In the genomic region with DNA sequence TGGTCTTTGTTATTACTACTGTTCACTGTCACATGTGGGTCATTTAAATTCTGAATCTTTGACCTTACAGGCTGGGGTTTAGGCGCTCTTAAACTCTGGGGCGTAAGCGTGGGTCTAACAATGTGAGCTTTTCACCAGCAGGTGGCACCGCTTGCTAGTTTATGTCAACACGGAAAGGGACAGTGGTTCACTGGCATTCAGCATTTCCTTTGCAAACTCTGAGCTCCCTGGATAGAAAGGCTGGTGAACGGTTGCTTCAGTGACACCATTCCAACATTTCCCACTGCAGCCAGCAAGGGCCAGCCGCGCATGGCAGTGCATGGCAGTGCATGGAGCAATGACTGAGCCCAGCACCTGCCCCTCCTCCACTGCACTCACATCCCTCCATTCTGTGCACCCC, we compare ENCODE assay signal across 8 mouse cellular contexts. TPM values are rescaled to one million over a fixed set of nuclear protein-coding genes. Genes with fewer than 3 reads are reported as not detected.
DNase-seq lines count a peak whose midpoint lies in the region; ATAC-seq lines count a peak whose summit lies in the region.

No protein-coding gene starts in this region.

- H3K27me3 ChIP-seq in heart, embryonic 12.5 days (replicated peaks) = 0 out of 2 replicates have a peak, but pooled peaks cover 6% of the 10 kb centered on the region
- no peaks in the 10 kb centered on the region; the same call in 1 of the 2 replicates for H3K27me3 ChIP-seq in forebrain, embryonic 13.5 days
- peaks cover 7% of the 10 kb centered on the region; the same call in 1 of the 2 replicates for H3K27me3 ChIP-seq in hindbrain, embryonic 12.5 days

- DNase-seq in heart, adult 18-20 months = peak; percentile 74 to 82
- peak; percentile 71 for DNase-seq in c-Kit-positive CD71-positive TER-119-positive erythroid progenitor cells, embryonic 14.5 days (ENCODE audit: low spot score)
- peak; percentile 60 for DNase-seq in layer of hippocampus, adult 9-11 months
- DNase-seq in lung, postnatal 36 days = peak; percentile 88
- peak; percentile 75 to 79 for DNase-seq in right cerebral cortex, adult 2 months (ENCODE audit: low spot score in 2 of 2)

- no peak overlapping the region for H3K4me2 ChIP-seq in heart, embryonic 12.5 days
- no peak overlapping the region for H3K4me2 ChIP-seq in forebrain, embryonic 13.5 days
- H3K4me2 ChIP-seq in hindbrain, embryonic 12.5 days (replicated peaks) = no peak overlapping the region

- H3K4me3 ChIP-seq in heart, embryonic 12.5 days = no peak overlapping the region
- H3K4me3 ChIP-seq in forebrain, embryonic 13.5 days = no peak overlapping the region
- no peak overlapping the region for H3K4me3 ChIP-seq in hindbrain, embryonic 12.5 days

- ATAC-seq in heart, embryonic 12.5 days (ENCODE audit: insufficient number of reproducible peaks, low FRiP score) = no peak; the same call in 1 of the 2 replicates
- peak; percentile 71 for ATAC-seq in forebrain, embryonic 13.5 days
- peak; percentile 37; the same call in 1 of the 2 replicates for ATAC-seq in hindbrain, embryonic 12.5 days (ENCODE audit: low FRiP score)

- no peak overlapping the region for H3K27ac ChIP-seq in heart, embryonic 12.5 days (ENCODE audit: poor library complexity, severe bottlenecking)
- H3K27ac ChIP-seq in forebrain, embryonic 13.5 days = no peak overlapping the region
- H3K27ac ChIP-seq in hindbrain, embryonic 12.5 days = no peak overlapping the region

- no peak overlapping the region for H3K9ac ChIP-seq in heart, embryonic 12.5 days
- no peak overlapping the region for H3K9ac ChIP-seq in forebrain, embryonic 13.5 days
- no peak overlapping the region for H3K9ac ChIP-seq in hindbrain, embryonic 12.5 days

- peaks cover 13% of the 10 kb centered on the region; the same call in 1 of the 2 replicates for H3K36me3 ChIP-seq in heart, embryonic 12.5 days
- no peaks in the 10 kb centered on the region for H3K36me3 ChIP-seq in forebrain, embryonic 13.5 days (ENCODE audit: poor library complexity, severe bottlenecking)
- H3K36me3 ChIP-seq in hindbrain, embryonic 12.5 days = no peaks in the 10 kb centered on the region

- H3K4me1 ChIP-seq in heart, embryonic 12.5 days (replicated peaks) = peaks cover 33% of the 10 kb centered on the region
- peaks cover 27% of the 10 kb centered on the region for H3K4me1 ChIP-seq in forebrain, embryonic 13.5 days
- H3K4me1 ChIP-seq in hindbrain, embryonic 12.5 days = peaks cover 22% of the 10 kb centered on the region

- 6% methylated on average over 8 of the region's 8 CpGs for WGBS in heart, embryonic 12.5 days
- WGBS in forebrain, embryonic 13.5 days = 5% methylated on average over 8 of the region's 8 CpGs
- 5% methylated on average over 8 of the region's 8 CpGs for WGBS in hindbrain, embryonic 12.5 days

- no peaks in the 10 kb centered on the region for H3K9me3 ChIP-seq in heart, embryonic 12.5 days (replicated peaks)
- no peaks in the 10 kb centered on the region for H3K9me3 ChIP-seq in forebrain, embryonic 13.5 days (replicated peaks)
- H3K9me3 ChIP-seq in hindbrain, embryonic 12.5 days (replicated peaks) = no peaks in the 10 kb centered on the region

RNA-seq across cellular contexts. Expression of a gene that starts 49.5 kb away (rescaled TPM):
- 1 to 10 TPM; 1.1 to 1.2 TPM for total RNA-seq in heart, adult 18-20 months (2021)
- 0.50 and 0.73 TPM in 2 replicates for polyA plus RNA-seq in heart, embryonic 12.5 days (2016; fragmentation: Nextera tagmentation; extraction: Ambion mirVana)
- 0.81 TPM in 1 of 2 replicates, not detected in the other for polyA plus RNA-seq in forebrain, embryonic 13.5 days (2015; fragmentation: Nextera tagmentation; extraction: Ambion mirVana)
- 0.80 and 1.1 TPM in 2 replicates for polyA plus RNA-seq in hindbrain, embryonic 12.5 days (2016; fragmentation: Nextera tagmentation; extraction: Ambion mirVana)

RNA-seq across cellular contexts. Expression of a gene that starts 49.9 kb away (rescaled TPM):
- total RNA-seq in heart, adult 18-20 months (2021) = 10 to 100 TPM; 82.6 to 93.4 TPM
- polyA plus RNA-seq in heart, embryonic 12.5 days (2016; fragmentation: Nextera tagmentation; extraction: Ambion mirVana) = 92.2 and 92.5 TPM in 2 replicates
- polyA plus RNA-seq in forebrain, embryonic 13.5 days (2015; fragmentation: Nextera tagmentation; extraction: Ambion mirVana) = 62.4 and 63.8 TPM in 2 replicates
- polyA plus RNA-seq in hindbrain, embryonic 12.5 days (2016; fragmentation: Nextera tagmentation; extraction: Ambion mirVana) = 97.9 and 107 TPM in 2 replicates
